Mouse (Mus musculus) CH12.LX (cell line): ENCODE measurements around the gene Eif4e1b.

Source experiments
- CTCF ChIP-seq, 2 experiments: IDR thresholded peaks in 1 of 2; conservative IDR thresholded peaks in 1 of 2; 2 replicates each; pipeline ENCODE4 v1.5.1; 2011 to 2012; ENCODE audit warnings: low read depth in 2 of 2, low read length in 2 of 2, improper control_type of control experiment in 1 of 2, inconsistent platforms in 1 of 2, mild to moderate bottlenecking in 1 of 2, moderate library complexity in 1 of 2
- EP300 ChIP-seq: IDR thresholded peaks from 2 replicates; pipeline ENCODE4 v1.6.1; 2011; ENCODE audit warnings: low read length, improper control_type of control experiment
- HCFC1 ChIP-seq: IDR thresholded peaks from 2 replicates; pipeline ENCODE4 v1.6.1; 2012; ENCODE audit warnings: low read depth, mild to moderate bottlenecking, inconsistent platforms, low read length, improper control_type of control experiment
- JUN ChIP-seq: IDR thresholded peaks from 2 replicates; pipeline ENCODE4 v1.6.1; 2011; ENCODE audit warnings: low read depth, mild to moderate bottlenecking, low read length, improper control_type of control experiment, moderate library complexity; ENCODE audit not compliant: insufficient read depth
- MAX ChIP-seq: IDR thresholded peaks from 2 replicates; pipeline ENCODE4 v1.6.1; 2011; ENCODE audit warnings: low read length, improper control_type of control experiment
- NELFE ChIP-seq: IDR thresholded peaks from 2 replicates; pipeline ENCODE4 v1.6.1; 2011; ENCODE audit warnings: low read depth, low read length, improper control_type of control experiment
- POLR2A ChIP-seq: IDR thresholded peaks from 2 replicates; pipeline ENCODE4 v1.6.1; 2011; ENCODE audit warnings: low read depth, mild to moderate bottlenecking, improper control_type of control experiment, low read length
- UBTF ChIP-seq: IDR thresholded peaks from 2 replicates; pipeline ENCODE4 v1.6.1; 2012; ENCODE audit warnings: low read depth, mild to moderate bottlenecking, inconsistent platforms, low read length, improper control_type of control experiment, moderate library complexity
- USF1 ChIP-seq: IDR thresholded peaks from 2 replicates; pipeline ENCODE4 v1.6.1; 2014; ENCODE audit warnings: low read depth, mild to moderate bottlenecking, inconsistent platforms, low read length, improper control_type of control experiment
- ZC3H11A ChIP-seq: IDR thresholded peaks from 2 replicates; pipeline ENCODE4 v1.6.1; 2012; ENCODE audit warnings: low read depth, mild to moderate bottlenecking, inconsistent platforms, low read length, improper control_type of control experiment
- ZKSCAN1 ChIP-seq: IDR thresholded peaks from 2 replicates; pipeline ENCODE4 v1.6.1; 2012; ENCODE audit warnings: low read depth, inconsistent platforms, low read length, improper control_type of control experiment, borderline replicate concordance
- ZNF384 ChIP-seq: IDR thresholded peaks from 2 replicates; pipeline ENCODE4 v1.6.1; 2012; ENCODE audit warnings: low read depth, low read length, improper control_type of control experiment, inconsistent platforms

GRCm38 (mm10) chr13:54757093-54757830, 26.5 kb upstream of the Eif4e1b start:
- TF ChIP-seq HCFC1: no peak
- TF ChIP-seq POLR2A: no peak
- TF ChIP-seq CTCF (conservative IDR thresholded peaks at IDR 0.05 in 1 of 2, IDR thresholded peaks at IDR 0.05 in 1 of 2; ENCODE audit: low read depth in 2 of 2, low read length in 2 of 2): no peak
- TF ChIP-seq USF1: no peak
- no peak for TF ChIP-seq EP300
- TF ChIP-seq MAX: no peak
- no peak for TF ChIP-seq UBTF
- no peak for TF ChIP-seq ZNF384
- TF ChIP-seq JUN: no peak
- no peak for TF ChIP-seq ZC3H11A
- no peak for TF ChIP-seq ZKSCAN1
- TF ChIP-seq NELFE: no peak
